Mouse (Mus musculus) liver, embryonic 11.5 days (tissue): ENCODE measurements around the gene Bclaf3. TPM values are rescaled to one million over a fixed set of nuclear protein-coding genes. Genes with fewer than 3 reads are reported as not detected.
A peak's percentile ranks its signal among the peaks of the same experiment; 100 is the strongest.
"Not testable (repeated sequence)": the region's sequence is repeated elsewhere in the genome, so short reads cannot be mapped to it uniquely, and the experiment has no call there.

Experiments used
- ATAC-seq: fragments of 200-750 bp; cut with Nextera tagmentation; replicated peaks from 2 replicates; pipeline ENCODE4 v1.8.0; 2017; ENCODE audit warnings: moderate number of reproducible peaks, mild to moderate bottlenecking, moderate TSS enrichment, moderate library complexity; ENCODE audit not compliant: low FRiP score
- DNase-seq: peaks from one replicate; pipeline ENCODE4 v3.0.0-alpha.2; 2017; ENCODE audit warnings: low spot score
- H3K27ac ChIP-seq: fragments of 300-500 bp; sonication (generic); 2 replicates; pipeline ENCODE4 v1.5.1; 2014; ENCODE audit warnings: mild to moderate bottlenecking, low read depth, low read length, control low read depth
- H3K27me3 ChIP-seq: fragments of 300-500 bp; sonication (generic); replicated peaks from 2 replicates; pipeline ENCODE4 v1.6.1; 2014; ENCODE audit warnings: low read length, mixed read lengths; ENCODE audit not compliant: control insufficient read depth, insufficient read depth
- H3K36me3 ChIP-seq: fragments of 300-500 bp; sonication (generic); 2 replicates; pipeline ENCODE4 v1.6.1; 2014; ENCODE audit warnings: mild to moderate bottlenecking, low read length, moderate library complexity, mixed read lengths; ENCODE audit not compliant: control insufficient read depth, insufficient read depth
- H3K4me1 ChIP-seq: fragments of 300-500 bp; sonication (generic); replicated peaks from 2 replicates; pipeline ENCODE4 v1.6.1; 2014; ENCODE audit warnings: low read length, mixed read lengths; ENCODE audit not compliant: control insufficient read depth, insufficient read depth
- H3K4me2 ChIP-seq: fragments of 300-500 bp; sonication (generic); 2 replicates; pipeline ENCODE4 v1.6.1; 2014; ENCODE audit warnings: mild to moderate bottlenecking, control low read depth, moderate library complexity
- H3K4me3 ChIP-seq: fragments of 300-500 bp; sonication (generic); 2 replicates; pipeline ENCODE4 v1.5.1; 2014; ENCODE audit warnings: low read depth, low read length, control low read depth
- H3K9ac ChIP-seq: fragments of 300-500 bp; sonication (generic); 2 replicates; pipeline ENCODE4 v1.6.1; 2014; ENCODE audit warnings: low read depth, low read length, control low read depth
- H3K9me3 ChIP-seq: fragments of 300-500 bp; sonication (generic); 2 replicates; pipeline ENCODE4 v1.6.1; 2016; ENCODE audit warnings: low read length, inconsistent platforms, mixed read lengths; ENCODE audit not compliant: control insufficient read depth
- whole genome bisulfite sequencing: fragments of 180-500 bp; shearing (Covaris S2); extraction: QIAGEN DNeasy Blood & Tissue Kit; methylation state at CpG from one replicate; pipeline ENCODE4 v1.1.7; 2014; 5-methylcytosine and 5-hydroxymethylcytosine counted together
- polyA plus RNA-seq: library from polyadenylated mRNA; unstranded; fragments of >200 nt; fragmentation: Nextera tagmentation; extraction: Ambion mirVana; gene quantifications from 2 replicates; pipeline ENCODE4 v1.2.1, GENCODE M21; 2014

The Bclaf3 gene
- polyA plus RNA-seq, 1 experiment from 2014 or later: 15.9 TPM

DNA sequence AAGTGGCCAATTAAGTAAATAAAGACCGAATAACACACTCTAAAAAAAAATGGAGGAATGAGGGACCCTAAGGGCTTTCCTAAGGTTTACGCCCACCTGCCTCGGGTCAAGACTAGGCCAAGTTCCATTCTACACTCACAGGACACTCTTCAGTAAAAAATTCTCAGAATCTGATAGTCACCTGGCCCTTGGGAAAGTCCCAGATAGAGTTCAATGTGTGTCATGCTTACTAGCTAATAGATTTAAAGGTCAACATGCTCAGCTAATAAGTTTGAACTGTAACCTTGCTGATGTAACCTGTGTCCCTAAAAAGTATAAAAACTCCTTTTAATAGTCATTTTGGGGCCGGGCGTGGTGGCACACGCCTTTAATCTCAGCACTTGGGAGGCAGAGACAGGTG, 10.9 kb upstream of the Bclaf3 start:
- H3K9ac ChIP-seq: no peak overlapping the region
- no peak for DNase-seq
- no peaks in the 10 kb centered on the region for H3K36me3 ChIP-seq
- H3K27ac ChIP-seq: no peak overlapping the region
- no peaks in the 10 kb centered on the region for H3K9me3 ChIP-seq
- no peaks in the 10 kb centered on the region for H3K27me3 ChIP-seq
- H3K4me1 ChIP-seq: no peaks in the 10 kb centered on the region
- no peak for ATAC-seq
- H3K4me3 ChIP-seq: no peak overlapping the region
- 83% methylated on average over 6 of the region's 6 CpGs for WGBS
- H3K4me2 ChIP-seq: no peak overlapping the region

DNA sequence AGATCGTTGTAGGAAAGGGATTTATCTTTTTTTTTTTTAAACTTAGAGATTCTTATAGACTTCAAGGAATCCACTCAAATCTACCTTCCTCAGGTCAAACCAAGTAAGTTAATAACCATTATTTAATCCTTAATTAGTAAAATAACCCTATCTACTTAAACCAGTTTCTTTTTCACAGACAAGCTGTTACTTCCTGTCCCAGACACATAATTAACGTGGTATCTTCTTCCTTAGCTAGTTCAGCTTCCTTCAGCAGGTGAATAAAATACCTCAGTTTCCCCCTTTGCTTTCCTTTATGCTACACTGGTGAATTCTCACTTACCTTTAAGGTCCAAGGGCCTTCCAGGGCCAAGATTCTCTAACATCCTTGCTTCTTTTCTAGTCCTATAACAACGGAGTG, 4.7 kb upstream of the Bclaf3 start:
- Histone ChIP-seq H3K4me1 (no peaks in the 10 kb centered on the region), H3K36me3 (no peaks in the 10 kb centered on the region), H3K9ac (no peak overlapping the region), H3K27me3 (no peaks in the 10 kb centered on the region; the same call in 1 of the 2 replicates), H3K27ac (no peak overlapping the region), H3K4me2 (no peak overlapping the region), H3K9me3 (no peaks in the 10 kb centered on the region), H3K4me3 (no peak overlapping the region)
- DNase-seq (no peak), ATAC-seq (no peak)
- 65% methylated on average over 3 of the region's 3 CpGs for WGBS

DNA sequence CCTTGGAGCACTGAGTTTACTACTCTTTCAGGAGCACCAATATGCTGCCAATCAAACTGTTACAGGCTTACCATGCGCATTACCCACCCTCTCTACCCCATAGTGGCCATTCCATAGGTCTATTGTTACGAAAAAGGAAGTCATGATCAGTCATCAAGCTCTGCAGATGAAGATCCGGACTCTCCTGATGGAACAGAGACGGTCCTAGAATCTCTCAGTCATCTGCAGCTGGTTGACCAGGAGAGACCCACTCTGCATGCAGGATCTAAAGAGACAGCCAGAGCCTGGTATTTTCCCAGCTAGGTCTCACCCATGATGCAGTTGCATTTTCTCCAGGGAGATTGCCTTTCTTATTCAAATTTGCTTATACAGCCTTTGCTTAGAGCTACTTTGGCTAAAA, 3.8 kb upstream of the Bclaf3 start:
- H3K36me3 ChIP-seq: no peaks in the 10 kb centered on the region
- H3K9ac ChIP-seq: no peak overlapping the region
- ATAC-seq (no peak), DNase-seq (no peak)
- no peaks in the 10 kb centered on the region for H3K9me3 ChIP-seq
- no peaks in the 10 kb centered on the region for H3K4me1 ChIP-seq
- no peak overlapping the region for H3K4me2 ChIP-seq
- H3K27me3 ChIP-seq: no peaks in the 10 kb centered on the region; the same call in 1 of the 2 replicates
- 69% methylated on average over 4 of the region's 4 CpGs for WGBS
- H3K4me3 ChIP-seq: no peak overlapping the region
- no peak overlapping the region for H3K27ac ChIP-seq

DNA sequence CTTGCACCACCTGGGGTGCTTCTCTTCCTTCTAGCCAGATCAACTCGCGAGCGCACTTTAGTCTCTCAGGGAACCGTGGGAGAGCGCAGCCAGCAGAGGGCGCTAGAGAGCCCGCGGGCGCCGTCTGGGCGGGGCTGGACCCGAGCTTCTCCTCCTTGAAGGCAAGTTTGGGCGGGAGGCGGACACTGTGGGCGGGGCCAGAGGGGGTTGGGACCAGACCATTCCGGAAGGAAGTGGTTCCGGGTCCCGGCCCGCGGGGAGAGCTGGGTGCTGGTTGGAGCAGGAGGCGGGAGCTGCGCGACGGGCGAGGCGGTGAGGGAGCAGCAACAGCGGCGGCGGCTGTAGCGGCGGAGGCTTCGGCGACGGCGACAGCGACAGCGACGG, 5.9 kb downstream of the Bclaf3 start:
- Histone ChIP-seq H3K36me3 (no peaks in the 10 kb centered on the region), H3K4me1 (no peaks in the 10 kb centered on the region), H3K27ac (peak overlapping the region; percentile 56), H3K9me3 (no peaks in the 10 kb centered on the region), H3K9ac (peak overlapping the region; percentile 71), H3K4me3 (peak overlapping the region; percentile 70), H3K4me2 (peak overlapping the region; percentile 66), H3K27me3 (no peaks in the 10 kb centered on the region)
- ATAC-seq (peak; percentile 98), DNase-seq (peak; percentile 94)
- WGBS: 14% methylated on average over 34 of the region's 38 CpGs

DNA sequence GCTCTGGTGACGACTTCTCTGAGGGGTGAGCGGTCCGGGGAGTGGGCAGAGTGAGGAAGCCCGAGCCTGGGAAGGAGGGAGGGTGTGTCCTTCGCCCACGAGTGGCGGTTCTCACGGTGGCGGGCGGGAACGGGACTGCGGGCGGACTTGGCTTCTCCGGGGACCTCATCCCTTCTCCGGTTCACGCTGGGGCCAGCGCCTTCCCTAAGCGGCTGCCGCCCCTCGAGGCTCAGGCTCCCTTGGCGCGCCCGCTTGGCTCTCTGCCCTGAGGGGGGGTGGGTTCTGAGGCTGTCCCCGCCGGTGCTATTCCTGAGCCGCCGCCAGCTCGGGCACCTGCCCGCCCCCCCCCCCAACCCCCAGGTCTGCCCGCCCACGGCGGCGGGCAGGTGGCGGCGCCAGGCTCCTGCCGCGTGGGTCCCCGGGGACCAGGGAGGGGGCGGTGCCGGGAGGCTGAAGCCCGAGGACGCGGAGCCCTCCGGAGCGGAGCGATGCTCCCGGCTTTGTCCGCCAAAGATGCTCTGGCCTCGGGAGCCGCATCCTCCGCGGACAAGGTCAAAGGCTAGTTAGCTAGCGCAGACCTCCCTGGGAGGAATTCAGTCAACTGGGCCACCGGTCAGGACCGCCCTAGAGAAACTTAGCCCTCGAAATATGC, 6.4 kb downstream of the Bclaf3 start:
- DNase-seq (peak; percentile 35), ATAC-seq (peak; percentile 39)
- 14% methylated on average over 46 of the region's 56 CpGs for WGBS
- Histone ChIP-seq H3K27me3 (no peaks in the 10 kb centered on the region), H3K4me3 (peak overlapping the region; percentile 70), H3K4me1 (no peaks in the 10 kb centered on the region), H3K27ac (peak overlapping the region; percentile 56), H3K4me2 (peak overlapping the region; percentile 66), H3K36me3 (no peaks in the 10 kb centered on the region), H3K9me3 (no peaks in the 10 kb centered on the region), H3K9ac (peak overlapping the region; percentile 71)

DNA sequence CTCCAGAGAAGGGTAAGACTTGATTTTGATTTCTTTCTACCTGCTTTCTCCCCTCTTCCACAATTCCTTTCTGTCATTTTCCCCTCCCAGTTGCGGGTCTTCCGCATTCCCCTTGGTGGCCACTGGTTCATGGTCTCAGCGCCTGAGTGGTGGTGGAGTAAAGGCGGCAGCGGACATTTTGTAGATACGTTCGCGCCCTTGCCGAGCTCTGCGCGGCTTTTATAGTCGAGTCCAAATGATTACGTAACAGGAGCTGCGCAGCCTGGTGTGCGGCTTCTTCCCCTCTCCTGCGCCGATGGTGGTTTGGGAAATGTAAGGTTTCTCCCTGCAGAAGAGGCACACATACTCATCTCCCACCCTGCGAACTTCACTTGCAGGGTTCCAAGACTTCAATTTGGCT, 15.4 kb downstream of the Bclaf3 start:
- Histone ChIP-seq H3K4me3 (no peak overlapping the region), H3K9ac (no peak overlapping the region), H3K36me3 (no peaks in the 10 kb centered on the region), H3K9me3 (no peaks in the 10 kb centered on the region), H3K4me2 (no peak overlapping the region), H3K27me3 (0 out of 2 replicates have a peak, but pooled peaks cover 3% of the 10 kb centered on the region), H3K4me1 (no peaks in the 10 kb centered on the region), H3K27ac (no peak overlapping the region)
- DNase-seq (no peak), ATAC-seq (no peak)
- 80% methylated on average over 18 of the region's 18 CpGs for WGBS

DNA sequence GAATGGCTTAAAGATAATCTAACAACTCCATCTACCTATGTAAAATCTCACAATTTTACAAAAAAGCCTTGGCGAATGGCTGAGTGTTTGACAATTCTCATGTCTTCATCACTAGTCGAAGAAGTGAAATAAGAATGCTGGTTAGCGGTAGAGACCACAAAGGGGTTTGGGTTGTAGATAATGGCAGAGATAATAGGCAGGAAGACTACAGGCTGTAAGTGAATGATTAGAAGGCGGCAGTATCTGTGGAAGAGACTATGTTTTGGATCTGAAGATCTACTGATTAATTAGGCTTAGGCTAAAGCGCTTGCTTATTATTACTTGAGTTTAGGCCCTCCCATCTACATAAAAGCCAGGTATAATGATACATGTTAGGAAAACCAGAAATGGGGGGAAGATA, 20.6 kb downstream of the Bclaf3 start:
- no peak for ATAC-seq
- H3K4me2 ChIP-seq: no peak overlapping the region
- no peaks in the 10 kb centered on the region for H3K9me3 ChIP-seq
- no peaks in the 10 kb centered on the region for H3K4me1 ChIP-seq
- H3K27ac ChIP-seq: no peak overlapping the region
- no peak for DNase-seq
- no peak overlapping the region for H3K9ac ChIP-seq
- H3K27me3 ChIP-seq: no peaks in the 10 kb centered on the region
- 68% methylated on average over 5 of the region's 5 CpGs for WGBS
- H3K36me3 ChIP-seq: no peaks in the 10 kb centered on the region
- H3K4me3 ChIP-seq: no peak overlapping the region

DNA sequence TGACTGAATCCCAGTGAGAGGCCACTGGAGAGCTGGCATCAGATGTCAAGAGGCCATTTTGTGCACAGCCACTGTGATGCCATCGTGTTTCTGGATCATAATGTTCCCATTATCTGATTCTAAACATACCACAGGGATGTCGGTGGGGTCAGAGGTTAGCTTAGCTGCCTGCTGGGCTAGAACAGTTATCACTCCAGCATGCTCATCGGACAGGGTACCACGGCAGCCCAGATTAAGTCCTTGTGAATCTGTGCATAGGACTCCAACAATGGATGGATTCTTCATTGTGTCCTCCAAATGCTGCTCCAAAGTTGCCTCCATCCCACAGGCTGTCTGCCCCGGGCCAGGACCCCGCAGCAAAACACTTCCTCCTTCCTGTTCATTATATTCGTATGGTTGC, 58.2 kb downstream of the Bclaf3 start:
- H3K36me3 ChIP-seq, H3K27ac ChIP-seq, H3K9ac ChIP-seq, ATAC-seq, H3K4me1 ChIP-seq, H3K27me3 ChIP-seq, H3K4me3 ChIP-seq, H3K9me3 ChIP-seq, H3K4me2 ChIP-seq, DNase-seq: not testable (repeated sequence)
- WGBS: 79% methylated on average over 7 of the region's 7 CpGs

DNA sequence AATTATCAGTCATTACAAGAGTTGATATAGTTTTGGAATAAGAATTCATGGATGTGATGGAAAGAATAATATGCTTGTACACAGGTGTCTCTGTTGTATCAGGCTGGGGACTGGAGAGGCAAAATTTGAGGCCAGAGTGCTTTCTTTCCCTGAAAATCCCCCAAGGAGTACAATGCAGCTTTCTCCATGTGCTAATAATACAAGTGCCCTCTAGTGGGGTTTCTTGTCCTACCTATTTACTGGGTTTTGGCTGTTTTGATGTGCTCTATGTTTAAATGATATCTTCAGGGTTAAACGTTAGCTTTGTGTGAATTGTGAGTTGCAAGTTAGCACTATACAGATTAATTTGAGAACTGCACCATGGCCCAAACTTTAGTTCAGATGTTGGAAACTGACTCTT, 65.1 kb downstream of the Bclaf3 start:
- Histone ChIP-seq H3K36me3 (no peaks in the 10 kb centered on the region), H3K4me3 (no peak overlapping the region), H3K4me1 (no peaks in the 10 kb centered on the region), H3K27me3 (no peaks in the 10 kb centered on the region), H3K4me2 (no peak overlapping the region), H3K9me3 (no peaks in the 10 kb centered on the region), H3K27ac (no peak overlapping the region), H3K9ac (no peak overlapping the region)
- WGBS: 69% methylated on average over 1 of the region's 1 CpGs
- ATAC-seq (no peak), DNase-seq (no peak)
